Mouse (Mus musculus) thymus, postnatal 36 days (tissue): ENCODE measurements around the gene Tcl1b4.
"Not testable (repeated sequence)": the region's sequence is repeated elsewhere in the genome, so short reads cannot be mapped to it uniquely, and the experiment has no call there.

Experiments
- DNase-seq, 2 experiments: peaks; one replicate each; pipeline ENCODE4 v3.0.0; 2022; ENCODE audit warnings: mixed read lengths in 2 of 2

The Tcl1b4 gene

GRCm38 (mm10) chr12:105201657-105202056 lies at the start of gene Tcl1b4:
Gene Tcl1b4 (plus strand): TSS chr12:105201957.
- not testable (repeated sequence) for DNase-seq

GRCm38 (mm10) chr12:105155286-105155685 lies 46.5 kb upstream of the Tcl1b4 start:
- DNase-seq = not testable (repeated sequence)

- no peak for DNase-seq
Observed at GRCm38 (mm10) chr12:105158842-105159241, 42.9 kb upstream of the Tcl1b4 start.

DNA sequence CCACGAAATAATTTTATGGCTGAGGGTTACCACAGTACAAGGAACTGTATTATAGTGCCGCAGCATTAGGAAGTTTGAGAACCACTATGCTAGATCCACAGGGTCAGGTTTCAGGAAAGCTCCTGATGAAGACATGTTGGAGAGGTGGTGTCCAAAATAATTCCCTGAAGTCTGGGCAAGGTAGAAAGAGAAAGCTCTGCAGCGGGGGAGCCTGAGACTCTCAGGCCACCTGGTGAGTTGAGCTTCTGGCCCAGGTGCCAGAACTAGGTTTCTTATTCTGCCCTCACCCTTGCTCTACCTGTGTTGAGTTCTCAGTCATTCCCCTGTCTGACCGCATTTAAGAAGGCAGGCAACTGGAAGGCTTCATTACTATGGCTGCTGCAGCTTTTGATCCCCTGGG lies 42.4 kb upstream of the Tcl1b4 start, which contains the start of gene Tcl1b1:
Tcl1b1 (plus strand) TSS at position 301 of the 400 bp plus-strand sequence.
- no peak for DNase-seq

- no peak for DNase-seq
Observed at GRCm38 (mm10) chr12:105166734-105167133, 35.0 kb upstream of the Tcl1b4 start.

GRCm38 (mm10) chr12:105173366-105173765 lies 28.4 kb upstream of the Tcl1b4 start:
- no peak for DNase-seq

GRCm38 (mm10) chr12:105174318-105174717 lies 27.4 kb upstream of the Tcl1b4 start:
- DNase-seq = peak; percentile 52 to 63

GRCm38 (mm10) chr12:105176044-105176443 lies 25.7 kb upstream of the Tcl1b4 start, which contains the start of gene Tcl1b5:
Gene Tcl1b5 (plus strand): TSS chr12:105176344.
- not testable (repeated sequence) for DNase-seq

DNA sequence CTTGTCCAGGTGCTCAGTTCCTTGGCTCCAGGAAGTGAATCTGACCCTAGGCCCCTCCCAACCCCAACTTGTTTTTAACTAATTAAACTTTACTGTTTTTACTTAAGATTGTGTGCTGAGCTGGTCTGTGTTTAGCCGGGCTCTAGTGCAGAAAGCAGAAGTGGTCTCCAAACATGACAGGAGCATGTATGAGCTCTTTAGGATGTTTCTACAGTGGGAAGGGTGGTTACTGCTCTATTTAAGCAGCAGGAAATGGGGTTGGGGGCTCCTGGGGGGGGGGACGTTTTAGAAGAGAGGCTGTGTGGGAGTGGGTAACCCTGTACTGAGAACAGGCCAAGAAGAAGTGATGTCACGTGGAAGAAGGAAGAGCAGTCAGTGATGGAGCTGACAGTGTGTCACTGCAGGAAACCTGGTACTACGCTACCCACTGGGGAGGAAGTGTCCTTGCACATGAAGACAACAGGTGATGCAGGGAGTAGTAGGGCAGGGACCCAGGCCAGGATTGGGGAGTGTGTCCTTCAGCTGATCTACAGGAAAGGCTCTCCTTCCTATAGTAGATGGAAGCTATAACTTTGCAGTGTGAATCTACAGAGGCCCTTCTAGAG lies 20.6 kb upstream of the Tcl1b4 start:
- not testable (repeated sequence) for DNase-seq

- peak; percentile 6 to 7 for DNase-seq
Observed at GRCm38 (mm10) chr12:105188980-105189379, 12.8 kb upstream of the Tcl1b4 start.

DNA sequence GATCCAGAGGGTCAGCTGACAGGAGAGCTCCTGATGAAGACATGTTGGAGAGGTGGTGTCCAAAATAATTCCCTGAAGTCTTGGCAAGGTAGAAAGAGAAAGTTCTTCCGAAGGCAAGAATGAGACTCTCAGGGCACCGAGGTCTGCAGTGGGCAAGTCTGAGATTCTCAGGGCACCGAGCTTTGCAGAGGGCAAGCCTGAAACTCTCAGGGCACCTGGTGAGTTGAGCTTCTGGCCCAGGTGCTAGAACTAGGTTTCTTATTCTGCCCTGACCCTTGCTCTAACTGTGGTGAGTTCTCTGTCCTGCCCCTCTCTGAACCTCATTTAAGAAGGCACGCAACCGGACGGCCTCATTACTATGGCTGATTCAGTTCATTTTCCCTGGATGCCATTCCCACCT lies 11.0 kb upstream of the Tcl1b4 start, which contains the start of gene Tcl1b3:
Tcl1b3 (plus strand) TSS at position 301 of the 400 bp plus-strand sequence.
- DNase-seq = not testable (repeated sequence)

DNA sequence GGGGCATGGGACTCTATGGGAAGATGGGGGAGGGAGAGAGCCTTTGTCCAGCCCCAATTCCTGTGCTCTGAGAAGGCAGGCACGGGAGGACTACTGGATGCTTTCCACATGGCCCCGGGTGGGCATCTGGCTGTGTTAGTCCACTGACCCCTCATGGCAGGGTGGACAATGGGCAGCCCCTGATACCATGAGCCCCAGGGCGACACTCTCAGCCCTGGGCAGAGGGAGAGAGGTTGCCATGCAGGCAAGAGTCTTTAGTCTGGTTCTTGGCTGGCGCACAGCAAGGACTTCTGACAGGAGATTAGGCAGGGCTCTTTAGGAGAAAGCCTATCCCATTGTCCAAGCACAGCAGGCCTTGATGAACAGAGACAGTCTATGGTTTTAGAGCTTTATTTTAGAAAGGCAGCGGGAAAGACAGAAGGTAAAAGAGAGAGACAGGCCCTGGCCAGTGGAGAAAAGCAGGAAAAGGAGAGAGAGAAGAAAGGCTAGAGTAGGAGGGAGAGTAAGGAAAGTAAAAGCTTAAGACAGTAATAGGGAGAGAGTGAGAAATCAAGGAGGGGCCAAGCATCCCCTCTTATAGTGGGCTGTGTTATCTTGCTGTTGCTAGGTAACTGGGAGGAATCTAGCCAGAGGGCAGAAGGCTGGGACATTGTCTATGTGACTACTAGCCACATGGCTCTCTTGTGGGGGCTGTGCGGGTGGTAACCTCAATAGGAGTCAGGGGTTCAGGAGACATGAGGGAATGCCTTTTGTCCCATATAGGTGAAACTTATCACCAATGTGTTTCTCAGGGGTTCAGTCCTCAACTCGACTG lies 1.9 kb upstream of the Tcl1b4 start:
- not testable (repeated sequence) for DNase-seq

DNA sequence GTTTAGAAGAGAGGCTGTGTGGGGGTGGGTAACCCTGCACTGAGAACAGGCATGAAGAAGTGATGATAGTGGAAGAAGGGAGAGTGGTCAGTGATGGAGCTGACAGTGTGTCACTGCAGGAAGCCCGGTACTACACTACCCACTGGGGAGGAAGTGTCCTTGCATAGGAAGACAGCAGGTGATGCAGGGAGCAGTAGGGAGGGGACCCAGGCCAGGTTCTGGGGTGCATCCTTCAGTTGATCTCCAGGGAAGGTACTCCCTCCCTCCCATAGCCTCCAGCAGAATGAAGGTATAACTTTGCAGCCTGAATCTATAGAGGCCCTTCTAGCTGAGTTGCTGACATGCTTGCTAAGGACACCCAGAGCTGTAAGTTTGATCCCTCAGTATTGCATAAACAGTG lies 5.3 kb downstream of the Tcl1b4 start:
- DNase-seq = no peak

DNA sequence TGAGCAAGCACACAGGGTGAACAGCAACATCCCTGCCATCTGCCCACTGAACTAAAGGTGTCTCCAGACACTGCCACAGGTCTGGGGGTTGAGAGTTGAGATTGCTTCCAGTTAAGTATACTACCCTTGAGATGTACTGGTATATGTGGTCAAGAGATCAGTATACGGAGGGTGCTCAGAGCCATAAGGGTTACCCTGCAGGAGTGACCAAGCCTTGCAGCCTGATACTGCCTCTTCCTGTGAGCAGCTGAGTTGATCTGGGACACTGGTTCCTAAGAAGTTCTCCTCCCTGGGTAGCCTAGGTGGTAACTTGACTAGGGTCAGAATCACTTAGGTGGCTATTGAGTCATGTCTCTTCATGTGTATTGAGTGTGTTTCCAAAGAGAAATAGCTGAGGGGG lies 6.7 kb downstream of the Tcl1b4 start:
- DNase-seq = no peak

- DNase-seq = no peak
Observed at GRCm38 (mm10) chr12:105209231-105209630, 7.5 kb downstream of the Tcl1b4 start.

DNA sequence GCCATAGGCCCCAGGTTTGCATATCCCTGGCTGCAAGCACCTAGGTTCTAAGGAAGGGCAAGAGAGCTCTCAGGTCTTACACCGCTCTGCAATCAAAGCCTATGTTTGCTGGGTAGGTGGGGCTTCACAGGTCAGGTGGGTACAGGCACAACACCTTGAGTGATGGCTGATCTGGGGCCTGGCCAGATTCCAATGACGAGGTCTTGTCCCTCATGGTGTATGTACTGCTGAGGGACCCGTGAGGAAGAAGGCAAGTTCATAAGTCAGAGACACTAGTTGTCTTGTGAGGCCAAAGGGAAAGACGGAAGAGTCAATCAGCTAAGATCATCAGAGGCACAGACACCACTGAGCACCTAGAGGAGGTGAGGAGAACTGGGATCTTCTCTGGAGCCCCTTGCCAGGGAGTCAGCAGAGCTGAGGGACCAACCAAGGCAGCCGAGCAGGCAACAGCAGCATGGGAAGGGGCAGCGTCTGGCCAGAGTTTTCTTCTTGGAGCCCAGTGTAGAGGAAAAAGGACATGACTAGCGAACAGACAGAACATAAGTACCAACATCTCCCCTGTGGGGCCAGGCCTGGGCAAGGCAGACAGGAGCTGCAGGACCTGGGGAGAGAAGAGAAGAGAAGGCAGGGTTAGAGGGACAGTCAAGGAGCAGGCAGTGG lies 15.5 kb downstream of the Tcl1b4 start:
- no peak for DNase-seq

DNA sequence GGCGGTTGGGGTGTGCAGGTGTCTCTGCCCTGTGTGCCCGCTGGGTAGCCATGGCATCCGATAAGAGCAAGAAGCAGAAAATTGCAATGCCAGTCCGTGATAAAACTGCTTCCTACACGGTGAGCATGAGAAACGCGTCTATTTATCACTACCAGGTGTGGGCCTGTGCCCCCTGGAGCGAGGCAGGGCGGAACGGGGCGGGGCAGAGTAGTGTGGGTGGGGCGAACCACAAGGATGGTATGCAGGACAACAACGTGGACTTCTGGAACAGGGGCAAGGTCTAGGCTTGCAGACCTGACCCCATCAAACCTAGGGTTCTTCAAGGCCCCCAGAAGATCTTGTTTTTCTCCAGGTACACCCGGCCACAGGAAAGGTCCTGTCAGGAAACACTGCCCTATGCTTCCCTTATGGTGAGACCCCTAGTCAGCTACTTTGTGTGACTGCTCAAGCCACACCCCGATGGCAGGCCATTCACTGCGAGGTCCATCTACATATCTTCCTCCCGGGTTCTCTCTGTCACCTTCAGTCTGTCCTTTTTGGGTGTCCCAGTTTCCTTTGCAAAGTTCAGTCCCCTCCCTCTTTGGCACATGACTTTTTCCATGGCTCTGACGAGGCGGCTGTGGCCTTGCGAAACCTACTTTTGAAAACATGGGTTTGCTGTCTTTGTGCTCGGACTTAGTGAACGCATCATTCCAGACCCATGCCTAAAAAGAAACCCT lies 21.0 kb downstream of the Tcl1b4 start, which contains the start of gene Tcl1:
Tcl1 (minus strand) TSS at position 193 of the 719 bp plus-strand sequence.
- DNase-seq = no peak

DNA sequence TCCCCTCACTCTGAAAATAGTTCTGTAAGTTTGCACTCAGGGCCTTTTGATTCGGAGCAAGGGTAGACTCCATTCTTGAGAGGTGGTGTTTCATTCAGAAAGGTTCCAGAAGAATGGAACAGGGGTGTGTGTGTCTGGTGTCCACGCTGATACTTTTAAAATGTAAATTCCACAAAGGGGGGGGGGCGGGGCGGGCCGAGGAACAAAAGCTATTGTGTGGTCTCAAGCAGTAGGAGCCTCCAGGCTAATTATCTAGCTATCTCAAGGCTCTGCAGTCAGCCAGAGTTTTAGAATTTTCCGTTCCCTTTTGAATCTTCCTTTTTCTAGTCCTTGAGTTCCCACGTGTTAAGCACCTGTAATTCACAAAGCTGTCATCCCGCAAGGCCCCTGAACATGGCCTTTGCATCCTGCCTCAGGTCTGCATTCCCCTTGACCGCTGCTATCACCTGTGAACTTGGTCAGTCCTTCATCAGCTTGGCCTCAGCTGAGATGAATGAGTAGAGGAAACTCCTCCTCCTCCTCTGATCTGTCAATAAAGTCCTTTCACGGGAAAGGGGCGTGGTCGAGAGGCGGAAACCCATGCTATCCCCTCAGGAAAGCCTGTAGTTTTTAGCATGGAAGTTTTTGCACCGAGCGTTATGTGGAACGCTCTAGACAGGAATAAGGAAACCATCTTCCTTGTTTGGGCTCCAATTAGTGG lies 23.0 kb downstream of the Tcl1b4 start:
- DNase-seq = no peak

- DNase-seq = no peak
Observed at GRCm38 (mm10) chr12:105234362-105234761, 32.6 kb downstream of the Tcl1b4 start.

- no peak for DNase-seq
Observed at GRCm38 (mm10) chr12:105235091-105235490, 33.3 kb downstream of the Tcl1b4 start.

DNA sequence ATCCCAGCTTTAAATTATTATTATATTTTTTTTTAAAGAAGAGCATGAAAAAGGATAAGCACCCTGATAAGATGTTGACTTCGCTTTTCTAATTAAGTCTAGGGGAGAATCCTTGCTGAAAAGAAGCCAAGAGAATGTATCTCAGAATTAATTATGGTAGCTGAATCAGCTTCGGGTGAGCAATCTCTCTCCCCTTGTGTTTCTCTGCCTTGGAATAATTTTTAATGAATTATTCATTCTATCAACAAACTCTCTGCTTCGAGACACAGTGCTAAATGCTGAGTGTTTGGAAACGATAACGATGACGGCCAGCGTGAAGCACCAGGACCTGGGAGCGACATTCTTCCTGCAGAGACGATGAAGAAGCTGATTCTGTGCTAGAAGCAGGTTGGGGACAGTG lies 37.3 kb downstream of the Tcl1b4 start:
- no peak for DNase-seq

DNA sequence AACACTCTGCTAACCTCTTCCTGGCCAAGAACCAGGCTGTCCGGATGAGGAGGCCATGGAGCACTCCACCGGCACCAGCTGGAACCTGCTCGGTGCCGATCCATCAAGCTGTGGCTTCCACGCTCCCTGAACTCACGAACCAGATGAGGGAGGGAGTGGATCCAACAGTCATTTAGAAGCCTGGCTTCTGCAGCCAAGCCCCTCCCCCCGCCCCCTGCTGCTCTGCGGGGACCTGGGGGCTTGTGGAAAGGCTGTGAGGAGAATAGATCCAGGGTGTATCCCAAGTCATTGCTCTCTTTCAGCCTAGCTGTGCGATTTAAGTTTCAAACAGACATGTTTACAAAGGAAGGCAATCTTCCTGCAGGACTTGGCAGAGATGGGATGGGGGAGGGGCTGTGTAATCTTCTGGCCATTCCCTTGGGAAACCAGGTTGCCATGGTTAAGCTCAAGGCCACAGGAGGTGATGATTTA lies 47.0 kb downstream of the Tcl1b4 start:
- DNase-seq = no peak
